Mouse (Mus musculus): Measurements from ENCODE around the gene Pkmyt1. TPM values are rescaled to one million over a fixed set of nuclear protein-coding genes. Genes with fewer than 3 reads are reported as not detected.

Gene Pkmyt1
- 28.6 TPM for polyA plus RNA-seq (2017; shearing (Covaris generic))

DNA sequence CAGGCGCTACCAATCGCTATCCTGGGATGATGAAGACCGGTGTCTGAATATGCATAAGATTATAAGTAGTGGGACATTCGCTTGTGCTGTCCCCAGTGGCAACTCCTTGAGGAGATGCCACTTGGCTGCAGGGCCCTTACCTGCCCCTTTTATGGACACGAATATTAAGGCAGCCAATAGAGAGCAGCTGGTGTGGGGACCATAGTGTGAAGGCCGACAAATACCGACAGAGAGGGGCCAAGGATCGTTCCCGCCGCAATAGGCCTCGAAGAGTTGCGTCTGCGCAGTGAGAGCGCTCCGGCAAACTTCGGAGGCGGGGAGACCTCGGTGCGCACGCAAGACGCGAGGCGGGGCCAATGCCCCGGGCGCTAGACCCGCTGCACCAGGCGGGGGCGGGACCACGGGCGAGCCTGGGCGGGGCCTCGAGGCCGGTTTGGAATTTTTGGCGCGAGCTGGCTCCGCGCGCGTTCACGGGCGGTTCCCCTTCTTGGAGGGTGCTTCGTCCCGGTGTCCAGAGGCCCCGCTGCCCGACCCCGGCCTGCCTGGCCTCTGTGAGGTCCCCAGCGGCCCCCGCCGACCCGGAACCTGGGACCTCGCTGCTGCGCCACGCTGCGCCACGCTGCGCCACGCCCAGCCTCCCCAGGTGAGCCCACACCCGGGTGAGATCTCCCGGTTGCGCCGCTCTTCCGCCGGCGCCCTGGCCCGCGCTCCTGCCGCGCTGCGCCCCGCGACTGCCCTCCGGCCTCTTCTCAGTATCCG lies at the start of gene Pkmyt1:
Pkmyt1 (plus strand) TSS at position 338 of the 759 bp plus-strand sequence.

GRCm38 (mm10) chr17:23677236-23677679 lies 48.9 kb upstream of the Pkmyt1 start, which contains the start of gene Tnfrsf12a:
Gene Tnfrsf12a (minus strand): TSS chr17:23677468.

GRCm38 (mm10) chr17:23679127-23679835 lies 46.9 kb upstream of the Pkmyt1 start, which contains the start of gene Cldn6:
Gene Cldn6 (plus strand): TSS chr17:23679249.

GRCm38 (mm10) chr17:23683856-23684672 lies 42.1 kb upstream of the Pkmyt1 start, which contains the start of gene Cldn9:
Gene Cldn9 (minus strand): TSS chr17:23684026.

GRCm38 (mm10) chr17:23722376-23723125 lies 3.6 kb upstream of the Pkmyt1 start, which contains the start of gene 1520401A03Rik:
Gene 1520401A03Rik (minus strand): TSS chr17:23722783.

GRCm38 (mm10) chr17:23740598-23741021 lies 14.5 kb downstream of the Pkmyt1 start, which contains the start of gene Paqr4:
Gene Paqr4 (minus strand): TSS chr17:23740867.

DNA sequence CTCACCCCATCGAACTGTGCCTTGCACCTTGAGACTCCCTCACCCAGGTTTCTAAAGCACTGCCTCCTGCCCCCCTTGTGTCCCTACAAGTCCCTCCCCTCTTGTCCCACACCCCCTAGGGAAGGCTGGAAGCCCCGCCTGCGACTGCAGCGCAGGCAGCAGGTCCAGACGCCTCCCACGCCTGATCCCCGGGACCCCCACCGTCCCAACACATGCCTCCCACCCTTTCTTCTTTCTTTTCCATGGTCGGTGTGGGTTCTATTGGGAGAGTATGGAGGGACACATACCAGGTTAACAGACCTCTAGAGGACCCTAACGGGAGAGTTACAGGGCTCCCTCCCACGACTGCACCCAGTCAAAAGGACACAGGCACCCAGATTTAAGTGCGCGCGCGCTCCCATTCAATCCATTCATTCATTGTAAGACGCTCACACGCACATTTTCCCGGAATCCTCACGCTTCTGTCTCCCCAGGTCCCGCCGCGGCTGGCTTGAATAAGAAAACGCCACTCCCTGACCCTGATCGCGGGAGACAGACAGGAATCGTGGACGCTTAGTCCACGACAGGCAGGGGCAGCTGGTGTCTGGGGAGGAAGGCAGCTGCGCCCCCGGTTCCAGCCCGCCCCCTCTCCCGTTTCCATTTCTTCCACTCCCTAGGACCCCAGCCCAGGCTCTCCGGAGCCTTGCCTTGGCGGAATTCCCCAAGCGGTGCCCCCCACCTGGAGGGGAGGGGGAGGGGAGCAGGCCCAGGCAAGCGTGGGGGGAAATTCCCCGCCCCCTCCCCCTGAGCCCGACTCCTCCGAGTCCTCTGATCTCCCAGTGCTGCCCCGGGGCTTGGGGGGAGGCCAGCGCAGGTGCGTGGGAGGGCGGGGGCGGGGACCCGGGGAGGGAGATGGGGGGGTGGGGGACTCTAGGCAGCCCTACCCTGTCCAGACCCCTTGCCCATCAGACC lies 19.4 kb downstream of the Pkmyt1 start, which contains the start of gene Kremen2:
Kremen2 (minus strand) TSS at position 533 of the 951 bp plus-strand sequence.

GRCm38 (mm10) chr17:23771284-23772218 lies 45.4 kb downstream of the Pkmyt1 start, which contains the start of gene Flywch1:
Gene Flywch1 (minus strand): TSS chr17:23771602.

GRCm38 (mm10) chr17:23785561-23786471 lies 59.7 kb downstream of the Pkmyt1 start, which contains the start of gene Flywch2:
Gene Flywch2 (minus strand): TSS chr17:23786081.

Other genes starting within 250 kb of the Pkmyt1 start
- not detected for gene Vmn2r117, start 246.6 kb upstream of the Pkmyt1 start, polyA plus RNA-seq (2017; shearing (Covaris generic))
- 18.8 TPM for gene Zfp213, start 162.1 kb upstream of the Pkmyt1 start, polyA plus RNA-seq (2017; shearing (Covaris generic))
- gene Zfp13, start 126.8 kb upstream of the Pkmyt1 start, polyA plus RNA-seq (2017; shearing (Covaris generic)), result not detected
- 2.0 TPM for gene Zscan10, start 125.5 kb upstream of the Pkmyt1 start, polyA plus RNA-seq (2017; shearing (Covaris generic))
- gene Mmp25, start 81.1 kb upstream of the Pkmyt1 start, polyA plus RNA-seq (2017; shearing (Covaris generic)), result 0.77 TPM
- gene Bicdl2, start 65.8 kb upstream of the Pkmyt1 start, polyA plus RNA-seq (2017; shearing (Covaris generic)), result not detected
- gene Hcfc1r1, start 52.7 kb upstream of the Pkmyt1 start, polyA plus RNA-seq (2017; shearing (Covaris generic)), result 68.4 TPM
- gene Thoc6, start 52.5 kb upstream of the Pkmyt1 start, polyA plus RNA-seq (2017; shearing (Covaris generic)), result 33.8 TPM
- gene Tnfrsf12a, start 48.9 kb upstream of the Pkmyt1 start, polyA plus RNA-seq (2017; shearing (Covaris generic)), result 9.2 TPM
- gene Cldn6, start 47.1 kb upstream of the Pkmyt1 start, polyA plus RNA-seq (2017; shearing (Covaris generic)), result not detected
- not detected for gene Cldn9, start 42.3 kb upstream of the Pkmyt1 start, polyA plus RNA-seq (2017; shearing (Covaris generic))
- not detected for gene 1520401A03Rik, start 3.6 kb upstream of the Pkmyt1 start, polyA plus RNA-seq (2017; shearing (Covaris generic))
- 10.4 TPM for gene Paqr4, start 14.5 kb downstream of the Pkmyt1 start, polyA plus RNA-seq (2017; shearing (Covaris generic))
- gene Kremen2, start 19.5 kb downstream of the Pkmyt1 start, polyA plus RNA-seq (2017; shearing (Covaris generic)), result 6.0 TPM
- 34.0 TPM for gene Flywch1, start 45.3 kb downstream of the Pkmyt1 start, polyA plus RNA-seq (2017; shearing (Covaris generic))
- gene Flywch2, start 59.7 kb downstream of the Pkmyt1 start, polyA plus RNA-seq (2017; shearing (Covaris generic)), result 4.5 TPM
- 568 TPM for gene Srrm2, start 64.2 kb downstream of the Pkmyt1 start, polyA plus RNA-seq (2017; shearing (Covaris generic))
- 672 TPM for gene Elob, start 102.8 kb downstream of the Pkmyt1 start, polyA plus RNA-seq (2017; shearing (Covaris generic))
- 0.39 TPM for gene Prss33, start 109.7 kb downstream of the Pkmyt1 start, polyA plus RNA-seq (2017; shearing (Covaris generic))
- gene Prss32, start 117.5 kb downstream of the Pkmyt1 start, polyA plus RNA-seq (2017; shearing (Covaris generic)), result not detected
- 6.6 TPM for gene Prss41, start 117.8 kb downstream of the Pkmyt1 start, polyA plus RNA-seq (2017; shearing (Covaris generic))
- not detected for gene Prss21, start 141.7 kb downstream of the Pkmyt1 start, polyA plus RNA-seq (2017; shearing (Covaris generic))
- gene Dcpp1, start 154.5 kb downstream of the Pkmyt1 start, polyA plus RNA-seq (2017; shearing (Covaris generic)), result not detected
- not detected for gene Dcpp2, start 154.5 kb downstream of the Pkmyt1 start, polyA plus RNA-seq (2017; shearing (Covaris generic))
- gene Dcpp3, start 191.1 kb downstream of the Pkmyt1 start, polyA plus RNA-seq (2017; shearing (Covaris generic)), result not detected
- not detected for gene Sbp, start 215.3 kb downstream of the Pkmyt1 start, polyA plus RNA-seq (2017; shearing (Covaris generic))
- gene Sbpl, start 228.9 kb downstream of the Pkmyt1 start, polyA plus RNA-seq (2017; shearing (Covaris generic)), result not detected